Mouse (Mus musculus) limb, embryonic 14.5 days (tissue): ENCODE measurements around the gene Gdpgp1. TPM values are rescaled to one million over a fixed set of nuclear protein-coding genes. Genes with fewer than 3 reads are reported as not detected.
A peak's percentile ranks its signal among the peaks of the same experiment; 100 is the strongest.

ENCODE experiments used
- ATAC-seq: fragments of 200-750 bp; cut with Nextera tagmentation; 2 replicates; pipeline ENCODE4 v1.8.0; 2017; ENCODE audit warnings: low read depth, moderate number of reproducible peaks, moderate TSS enrichment; ENCODE audit not compliant: low FRiP score
- DNase-seq: peaks from one replicate; pipeline ENCODE4 v3.0.0-alpha.2; 2015; ENCODE audit warnings: low spot score
- H3K27ac ChIP-seq: fragments of 300-500 bp; sonication (generic); replicated peaks from 2 replicates; pipeline ENCODE4 v1.5.1; 2014; ENCODE audit warnings: low read depth, mild to moderate bottlenecking, low read length, moderate library complexity, mixed read lengths
- H3K27me3 ChIP-seq: fragments of 300-500 bp; sonication (generic); 2 replicates; pipeline ENCODE4 v1.6.1; 2014; ENCODE audit warnings: low read length, mixed read lengths; ENCODE audit not compliant: control insufficient read depth, insufficient read depth
- H3K36me3 ChIP-seq: fragments of 300-500 bp; sonication (generic); 2 replicates; pipeline ENCODE4 v1.6.1; 2014; ENCODE audit warnings: mild to moderate bottlenecking, low read length, moderate library complexity, mixed read lengths; ENCODE audit not compliant: control insufficient read depth, insufficient read depth
- H3K4me1 ChIP-seq: fragments of 300-500 bp; sonication (generic); 2 replicates; pipeline ENCODE4 v1.6.1; 2014; ENCODE audit warnings: antibody characterized with exemption, low read length, mixed read lengths; ENCODE audit not compliant: control insufficient read depth, insufficient read depth
- H3K4me2 ChIP-seq: fragments of 300-500 bp; sonication (generic); replicated peaks from 2 replicates; pipeline ENCODE4 v1.6.1; 2014; ENCODE audit warnings: low read depth, mild to moderate bottlenecking, low read length, moderate library complexity; ENCODE audit not compliant: severe bottlenecking
- H3K4me3 ChIP-seq: fragments of 300-500 bp; sonication (generic); replicated peaks from 2 replicates; pipeline ENCODE4 v1.5.1; 2014; ENCODE audit warnings: low read length
- H3K9ac ChIP-seq: fragments of 300-500 bp; sonication (generic); 2 replicates; pipeline ENCODE4 v1.6.1; 2014; ENCODE audit warnings: mild to moderate bottlenecking, low read depth, low read length, moderate library complexity; ENCODE audit not compliant: severe bottlenecking
- H3K9me3 ChIP-seq: fragments of 300-500 bp; sonication (generic); 2 replicates; pipeline ENCODE4 v1.6.1; 2016; ENCODE audit warnings: low read length; ENCODE audit not compliant: control insufficient read depth
- POLR2A ChIP-seq: fragments of 200-500 bp; IDR thresholded peaks from 2 replicates; pipeline ENCODE4 v1.8.0; 2012; ENCODE audit warnings: inconsistent platforms, mild to moderate bottlenecking, moderate library complexity, borderline replicate concordance; ENCODE audit not compliant: insufficient read depth, insufficient read length; ENCODE audit errors: extremely low read depth
- WGBS: fragments of 180-500 bp; shearing (Covaris S2); extraction: QIAGEN DNeasy Blood & Tissue Kit; methylation state at CpG from one replicate; pipeline ENCODE4 v1.1.7; 2014; 5-methylcytosine and 5-hydroxymethylcytosine counted together
- polyA plus RNA-seq, 2 experiments: library from polyadenylated mRNA; depleted of rRNA in 1 of 2; stranded (reverse) in 1 of 2; unstranded in 1 of 2; fragments of >200 nt; fragmentation: Nextera tagmentation in 1 of 2; extraction: Ambion mirVana in 1 of 2; gene quantifications; 2 replicates each; pipeline versions ENCODE4 v1.2.1 to v1.2.3; 2012 to 2014

The Gdpgp1 gene
- polyA plus RNA-seq, 2 experiments: 2.0 to 2.1 TPM

DNA sequence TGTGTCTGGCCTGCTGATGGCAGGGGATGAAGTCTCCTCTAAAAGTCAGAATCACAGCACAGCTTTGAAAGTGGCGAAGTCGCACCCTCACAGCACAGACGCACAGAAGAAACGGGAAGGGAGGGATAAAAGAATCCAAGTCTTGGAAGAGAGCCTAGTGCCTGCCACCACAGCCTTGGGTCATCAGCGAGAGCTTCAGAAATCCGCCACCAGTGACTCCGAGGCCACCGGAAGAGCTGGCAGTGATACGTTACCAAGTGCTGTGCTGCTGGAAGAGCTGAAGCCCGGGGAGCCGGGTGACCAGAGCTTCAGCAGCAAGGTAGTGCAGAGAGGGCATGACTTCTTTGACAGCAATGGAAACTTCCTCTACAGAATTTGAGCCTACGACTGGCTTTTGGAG, 31.9 kb downstream of the Gdpgp1 start:
- DNase-seq: no peak
- Histone ChIP-seq H3K4me1 (peaks cover 8% of the 10 kb centered on the region; the same call in 1 of the 2 replicates), H3K36me3 (peaks cover 31% of the 10 kb centered on the region), H3K9ac (no peak overlapping the region), H3K4me3 (no peak overlapping the region), H3K4me2 (no peak overlapping the region), H3K27ac (no peak overlapping the region), H3K27me3 (no peaks in the 10 kb centered on the region), H3K9me3 (no peaks in the 10 kb centered on the region)
- no peak for ATAC-seq
- 91% methylated on average over 12 of the region's 12 CpGs for WGBS
- no peak for TF ChIP-seq POLR2A

DNA sequence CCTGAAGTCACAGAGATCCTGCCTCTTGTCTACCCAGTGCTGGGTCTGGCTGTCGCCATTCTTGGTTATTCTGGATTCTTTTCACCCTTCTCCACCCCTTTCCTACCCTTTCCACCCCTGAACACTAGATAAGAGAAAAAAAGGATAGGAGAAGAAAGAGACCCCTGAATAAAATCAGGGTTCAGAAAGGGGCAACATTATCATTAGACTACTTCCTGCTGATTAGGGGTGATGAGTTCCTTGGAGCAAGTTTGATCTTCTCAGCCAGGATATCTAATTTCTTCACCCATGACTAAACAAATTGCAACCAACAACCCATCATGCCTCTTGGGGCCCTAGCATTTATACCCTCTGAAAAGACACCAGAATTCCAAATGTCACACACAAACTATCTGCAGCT, 35.1 kb downstream of the Gdpgp1 start:
- no peak for ATAC-seq
- Histone ChIP-seq H3K9me3 (no peaks in the 10 kb centered on the region), H3K4me2 (no peak overlapping the region), H3K4me3 (no peak overlapping the region), H3K27me3 (no peaks in the 10 kb centered on the region), H3K9ac (no peak overlapping the region), H3K36me3 (peaks cover 31% of the 10 kb centered on the region), H3K4me1 (peaks cover 15% of the 10 kb centered on the region), H3K27ac (no peak overlapping the region)
- no peak for DNase-seq
- 66% methylated on average over 1 of the region's 1 CpGs for WGBS
- TF ChIP-seq POLR2A: no peak

DNA sequence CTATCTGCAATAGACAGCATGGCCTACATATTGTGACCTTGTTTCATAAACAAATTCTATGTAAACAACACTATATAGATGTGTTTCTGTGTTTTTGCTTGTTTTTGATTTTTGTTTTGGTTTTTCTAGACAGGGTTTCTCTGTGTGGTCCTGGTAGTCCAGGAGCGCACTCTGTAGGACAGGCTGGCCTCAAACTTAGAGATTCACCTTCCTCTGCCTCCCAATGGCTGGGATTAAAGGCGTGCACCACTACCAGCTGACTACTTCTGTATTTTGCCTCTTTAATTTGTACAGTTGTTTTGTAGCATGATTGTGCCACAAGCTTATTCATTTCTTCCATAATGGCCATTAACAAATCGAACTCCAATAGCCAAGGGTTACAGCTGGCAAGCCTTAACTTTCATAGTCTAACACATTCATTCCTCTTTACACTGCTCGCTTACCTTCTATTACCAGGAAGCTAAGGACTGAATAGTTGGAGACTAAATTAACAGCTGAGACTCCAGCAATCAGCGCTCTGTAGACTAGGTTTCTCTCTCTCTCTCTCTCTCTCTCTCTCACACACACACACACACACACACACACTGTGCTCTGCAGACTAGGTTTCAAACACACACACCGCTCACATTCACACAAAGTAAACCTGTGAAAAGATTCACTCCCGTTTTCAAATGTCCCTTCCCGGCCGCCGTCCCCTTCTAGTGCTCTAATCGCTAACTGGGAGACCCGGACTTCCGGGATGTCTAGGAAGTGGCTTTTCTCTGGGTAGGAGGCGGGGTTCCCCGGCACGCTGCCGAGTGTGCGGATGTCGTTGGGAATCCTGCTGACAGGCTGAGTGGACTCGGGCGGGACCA, 36.5 kb downstream of the Gdpgp1 start, which contains the start of gene Vps33b:
Vps33b (plus strand) TSS at position 753 of the 854 bp plus-strand sequence.
- Histone ChIP-seq H3K27me3 (no peaks in the 10 kb centered on the region), H3K9ac (peak within 1 kb of the TSS; percentile 68), H3K36me3 (peaks cover 35% of the 10 kb centered on the region), H3K27ac (no peak within 1 kb of the TSS; the same call in 1 of the 2 replicates), H3K4me3 (peak within 1 kb of the TSS; percentile 90), H3K4me2 (peak within 1 kb of the TSS; percentile 90), H3K4me1 (peaks cover 15% of the 10 kb centered on the region), H3K9me3 (0 out of 2 replicates have a peak, but pooled peaks cover 3% of the 10 kb centered on the region)
- ATAC-seq: peak; percentile 93
- TF ChIP-seq POLR2A: 0 out of 2 replicates have a peak, but pooled peaks have one; percentile 46
- DNase-seq: peak; percentile 97
- 4% methylated on average over 21 of the region's 21 CpGs for WGBS

DNA sequence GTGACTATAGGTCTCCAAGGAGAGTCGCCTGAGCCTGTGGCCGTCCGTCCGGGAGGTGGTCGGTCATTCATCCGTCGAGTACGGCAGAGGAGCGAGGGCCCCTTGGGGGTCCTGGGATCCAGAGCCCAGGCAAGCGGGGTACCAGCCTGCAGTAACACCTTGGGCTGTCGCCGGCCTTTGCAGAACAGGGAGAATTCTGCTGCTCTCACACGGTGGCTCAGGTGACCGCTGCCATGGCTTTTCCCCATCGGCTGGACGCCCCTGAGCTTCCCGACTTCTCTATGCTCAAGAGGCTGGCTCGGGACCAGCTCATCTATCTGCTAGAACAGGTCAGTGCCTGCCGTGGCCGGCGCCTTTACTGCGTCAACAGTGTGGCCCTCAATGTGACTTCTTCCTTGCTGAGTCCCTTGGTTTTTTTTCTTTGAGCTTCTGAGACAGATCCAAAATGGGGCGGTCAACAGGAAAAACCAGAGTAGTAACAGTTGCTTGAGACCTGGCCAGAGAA, 37.1 kb downstream of the Gdpgp1 start:
- peak overlapping the region; percentile 90 for H3K4me2 ChIP-seq
- H3K4me1 ChIP-seq: peaks cover 15% of the 10 kb centered on the region
- H3K9me3 ChIP-seq: peaks cover 8% of the 10 kb centered on the region; the same call in 1 of the 2 replicates
- ATAC-seq (peak; percentile 28; the same call in 1 of the 2 replicates), DNase-seq (no peak)
- under 1% methylated on average over 23 of the region's 23 CpGs for WGBS
- peak overlapping the region; percentile 90 for H3K4me3 ChIP-seq
- peak overlapping the region; percentile 68 for H3K9ac ChIP-seq
- H3K36me3 ChIP-seq: peaks cover 36% of the 10 kb centered on the region
- no peak overlapping the region for H3K27ac ChIP-seq
- TF ChIP-seq POLR2A: no peak
- no peaks in the 10 kb centered on the region for H3K27me3 ChIP-seq

DNA sequence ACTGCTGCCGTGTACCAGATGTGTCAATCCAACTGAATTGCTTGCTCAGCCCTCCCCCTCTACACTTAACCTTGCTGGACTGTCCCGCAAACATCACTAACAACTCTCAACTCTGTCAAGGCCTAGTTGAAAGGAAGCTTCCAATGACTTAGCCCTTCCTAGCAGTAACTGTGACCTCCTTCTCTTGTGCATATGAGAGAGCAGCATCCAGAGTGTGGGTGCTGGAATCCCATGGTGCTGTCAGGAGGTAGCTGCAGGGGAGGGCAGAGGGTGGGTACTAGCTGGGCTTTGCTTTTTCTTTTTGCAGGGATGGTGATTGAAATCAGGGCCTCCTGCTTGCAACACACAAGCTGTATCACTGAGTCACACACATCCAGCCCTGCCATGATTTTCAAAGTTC, 40.8 kb downstream of the Gdpgp1 start:
- no peak overlapping the region for H3K9ac ChIP-seq
- peaks cover 46% of the 10 kb centered on the region for H3K36me3 ChIP-seq
- ATAC-seq (no peak), DNase-seq (no peak)
- H3K4me2 ChIP-seq: no peak overlapping the region
- H3K27ac ChIP-seq: no peak overlapping the region
- H3K9me3 ChIP-seq: peaks cover 14% of the 10 kb centered on the region; the same call in 1 of the 2 replicates
- 88% methylated on average over 2 of the region's 2 CpGs for WGBS
- no peak overlapping the region for H3K4me3 ChIP-seq
- no peaks in the 10 kb centered on the region for H3K27me3 ChIP-seq
- peaks cover 15% of the 10 kb centered on the region for H3K4me1 ChIP-seq
- TF ChIP-seq POLR2A: no peak
